Mouse (Mus musculus) cortical plate, adult 2 months (tissue): Measurements from ENCODE around the gene Spata9. TPM values are rescaled to one million over a fixed set of nuclear protein-coding genes. Genes with fewer than 3 reads are reported as not detected.

Source experiments
- H3K27ac ChIP-seq: fragments of 200-500 bp; 2 replicates; pipeline ENCODE4 v1.5.1; 2012; ENCODE audit warnings: low read length, control low read depth, inconsistent platforms; ENCODE audit not compliant: insufficient read depth
- H3K4me1 ChIP-seq: fragments of 200-500 bp; 2 replicates; pipeline ENCODE4 v1.6.1; 2011; ENCODE audit warnings: low read length; ENCODE audit not compliant: control insufficient read depth, insufficient read depth
- H3K4me3 ChIP-seq: fragments of 200-500 bp; 2 replicates; pipeline ENCODE4 v1.5.1; 2011; ENCODE audit warnings: mild to moderate bottlenecking, low read length, control low read depth; ENCODE audit not compliant: insufficient read depth
- CTCF ChIP-seq: fragments of 200-500 bp; IDR thresholded peaks from 2 replicates; pipeline ENCODE4 v1.5.1; 2011; ENCODE audit warnings: mild to moderate bottlenecking, control low read depth, low read length; ENCODE audit not compliant: insufficient read depth; ENCODE audit errors: extremely low read depth
- POLR2A ChIP-seq: fragments of 200-500 bp; IDR thresholded peaks from 2 replicates; pipeline ENCODE4 v1.6.1; 2011; ENCODE audit warnings: mild to moderate bottlenecking, low read length, control low read depth; ENCODE audit not compliant: insufficient read depth; ENCODE audit errors: extremely low read depth
- polyA plus RNA-seq: library from polyadenylated mRNA; depleted of rRNA; stranded (reverse); fragments of >200 nt; gene quantifications from 2 replicates; pipeline ENCODE4 v1.2.3, GENCODE M21; 2012

The Spata9 gene
- polyA plus RNA-seq, 1 experiment: 0.23 TPM

GRCm38 (mm10) chr13:75942731-75943130 lies 24.2 kb upstream of the Spata9 start:
- Histone ChIP-seq H3K27ac (no peak overlapping the region), H3K4me3 (peak overlapping the region; percentile 83), H3K4me1 (no peaks in the 10 kb centered on the region; the same call in 1 of the 2 replicates)
- TF ChIP-seq CTCF: no peak
- TF ChIP-seq POLR2A: no peak

GRCm38 (mm10) chr13:75943189-75944043 lies 23.5 kb upstream of the Spata9 start, which contains the start of gene Rhobtb3:
TSS of gene Rhobtb3 (minus strand) at chr13:75943925.
- H3K4me3 ChIP-seq: peak within 1 kb of the TSS; percentile 83

GRCm38 (mm10) chr13:75944044-75944820 lies 22.7 kb upstream of the Spata9 start:
- peak overlapping the region; percentile 83 for H3K4me3 ChIP-seq
- 0 out of 2 replicates have a peak overlapping the region, but pooled peaks have one; percentile 54 for H3K27ac ChIP-seq
- TF ChIP-seq POLR2A (no peak), CTCF (no peak)
- H3K4me1 ChIP-seq: no peaks in the 10 kb centered on the region; the same call in 1 of the 2 replicates

More at GRCm38 (mm10) chr13:75943189-75944043, 23.5 kb upstream of the Spata9 start, which contains the start of gene Rhobtb3:
- TF ChIP-seq POLR2A: 0 out of 2 replicates have a peak, but pooled peaks have one; percentile 18
- no peak for TF ChIP-seq CTCF
- H3K27ac ChIP-seq: peak within 1 kb of the TSS; percentile 54
- no peaks in the 10 kb centered on the region; the same call in 1 of the 2 replicates for H3K4me1 ChIP-seq

- TF ChIP-seq CTCF (no peak), POLR2A (no peak)
- no peak overlapping the region for H3K27ac ChIP-seq
- no peak overlapping the region for H3K4me3 ChIP-seq
- no peaks in the 10 kb centered on the region for H3K4me1 ChIP-seq
Measured at GRCm38 (mm10) chr13:75950295-75950694, 16.7 kb upstream of the Spata9 start.

GRCm38 (mm10) chr13:75955357-75955992 lies 11.5 kb upstream of the Spata9 start:
- Histone ChIP-seq H3K4me1 (no peaks in the 10 kb centered on the region), H3K4me3 (no peak overlapping the region), H3K27ac (no peak overlapping the region)
- TF ChIP-seq POLR2A: no peak
- no peak for TF ChIP-seq CTCF

GRCm38 (mm10) chr13:75974481-75974880 lies 7.5 kb downstream of the Spata9 start:
- Histone ChIP-seq H3K4me3 (no peak overlapping the region), H3K4me1 (no peaks in the 10 kb centered on the region), H3K27ac (no peak overlapping the region)
- no peak for TF ChIP-seq POLR2A
- no peak for TF ChIP-seq CTCF

- no peaks in the 10 kb centered on the region for H3K4me1 ChIP-seq
- H3K4me3 ChIP-seq: no peak overlapping the region
- TF ChIP-seq CTCF (no peak), POLR2A (no peak)
- no peak overlapping the region for H3K27ac ChIP-seq
Measured at GRCm38 (mm10) chr13:75975629-75976028, 8.7 kb downstream of the Spata9 start.

- no peak for TF ChIP-seq POLR2A
- no peak for TF ChIP-seq CTCF
- no peaks in the 10 kb centered on the region for H3K4me1 ChIP-seq
- H3K27ac ChIP-seq: no peak overlapping the region
- no peak overlapping the region for H3K4me3 ChIP-seq
Measured at GRCm38 (mm10) chr13:75976218-75976617, 9.3 kb downstream of the Spata9 start.

- H3K27ac ChIP-seq: no peak overlapping the region
- TF ChIP-seq POLR2A: no peak
- TF ChIP-seq CTCF: no peak
Measured at GRCm38 (mm10) chr13:75976649-75977048, 9.7 kb downstream of the Spata9 start.

More at GRCm38 (mm10) chr13:75976649-75977048, 9.7 kb downstream of the Spata9 start:
- H3K4me1 ChIP-seq: no peaks in the 10 kb centered on the region
- no peak overlapping the region for H3K4me3 ChIP-seq
